ENCODE assay signal across 20 mouse cellular contexts in genomic region chr9:48757650-48758580, GRCm38 (mm10).
A peak's percentile ranks its signal among the peaks of the same experiment; 100 is the strongest.
DNase-seq lines count a peak whose midpoint lies in the region; ATAC-seq and TF ChIP-seq lines count a peak whose summit lies in the region.
"Had no signal": no experiment of that assay in that cellular context is flagged by ENCODE, and none has a peak within 500 bp of the region (broad histone marks: within the 10 kb centered on the region; RNA-seq: fewer than 3 reads in every experiment).

No protein-coding gene starts in this region.

- H3K9ac ChIP-seq in limb, embryonic 11.5 days (ENCODE audit: low read length), result no peak overlapping the region
- H3K9ac ChIP-seq: forebrain, postnatal 0 days had no signal

- peaks cover 2% of the 10 kb centered on the region; the same call in 1 of the 2 replicates for H3K27me3 ChIP-seq in limb, embryonic 11.5 days (ENCODE audit: control insufficient read depth, insufficient read depth, low read length)

- WGBS in limb, embryonic 11.5 days, result 8% methylated on average over 13 of the region's 13 CpGs

- DNase-seq in adrenal gland, postnatal 36 days, result peak; percentile 40 to 50
- DNase-seq in adrenal gland, postnatal 4 days (ENCODE audit: low spot score in 2 of 2), result no peak
- no peak for DNase-seq in layer of hippocampus, adult 2 months (ENCODE audit: low spot score in 2 of 2)
- DNase-seq in layer of hippocampus, adult 11-12 months (ENCODE audit: low spot score), result no peak
- DNase-seq in forelimb bud, embryonic 11.5 days (ENCODE audit: low read depth, low spot score), result peak; percentile 85
- peak; percentile 63 for DNase-seq in limb, embryonic 11.5 days (ENCODE audit: low spot score)
- no peak for DNase-seq in frontal cortex, postnatal 10 days (ENCODE audit: low spot score in 2 of 2)
- DNase-seq in urinary bladder, postnatal 10 days (ENCODE audit: low spot score), result no peak
- DNase-seq: cerebellum, adult 8-10 months; forebrain, postnatal 0 days; gastrocnemius, postnatal 36 days; heart, postnatal 36 days; kidney, adult 11 months; liver; lung, adult 18-20 months; right cerebral cortex, postnatal 25 days had no signal

- H3K4me2 ChIP-seq in limb, embryonic 11.5 days (ENCODE audit: low read depth, severe bottlenecking), result 0 out of 2 replicates have a peak overlapping the region, but pooled peaks have one; percentile 5
- H3K4me2 ChIP-seq: heart, embryonic 11.5 days; midbrain, embryonic 11.5 days had no signal

- ATAC-seq in limb, embryonic 11.5 days (ENCODE audit: insufficient number of reproducible peaks, low FRiP score, low TSS enrichment, low read depth), result peak; percentile 40
- ATAC-seq: activated CD4-positive, CD25-positive, alpha-beta regulatory T cell, adult 4 months; forebrain, postnatal 0 days had no signal

- no peak overlapping the region for H3K4me3 ChIP-seq in layer of hippocampus, adult 2 months
- no peak overlapping the region for H3K4me3 ChIP-seq in limb, embryonic 11.5 days (ENCODE audit: low read depth, low read length)
- H3K4me3 ChIP-seq: erythroblast, embryonic 14.5 days had no signal

- peak overlapping the region; percentile 77 for H3K27ac ChIP-seq in layer of hippocampus, adult 2 months
- H3K27ac ChIP-seq in limb, embryonic 11.5 days (replicated peaks; ENCODE audit: low read depth, low read length), result 0 out of 2 replicates have a peak overlapping the region, but pooled peaks have one; percentile 23

- H3K36me3 ChIP-seq in limb, embryonic 11.5 days (ENCODE audit: control insufficient read depth, insufficient read depth, low read length), result no peaks in the 10 kb centered on the region

- no peak for TF ChIP-seq CTCF in layer of hippocampus, adult 2 months (conservative IDR thresholded peaks at IDR 0.05)

- peaks cover 46% of the 10 kb centered on the region for H3K4me1 ChIP-seq in limb, embryonic 11.5 days (ENCODE audit: control insufficient read depth, insufficient read depth, low read length)

- no peaks in the 10 kb centered on the region for H3K9me3 ChIP-seq in limb, embryonic 11.5 days (ENCODE audit: control insufficient read depth, low read length)

Comparison
In these comparisons a context has a peak if more than half of its experiments do, and no peak if none do; other contexts are left out.
1. DNase-seq: peak in adrenal gland, postnatal 36 days (2 of 2), forelimb bud, embryonic 11.5 days (single experiment) and limb, embryonic 11.5 days (single experiment); none in adrenal gland, postnatal 4 days (0 of 2), layer of hippocampus, adult 2 months (0 of 2), layer of hippocampus, adult 11-12 months (single experiment), frontal cortex, postnatal 10 days (0 of 2) and urinary bladder, postnatal 10 days (single experiment).